Mouse (Mus musculus): ENCODE data around the gene Ly75.

DNA sequence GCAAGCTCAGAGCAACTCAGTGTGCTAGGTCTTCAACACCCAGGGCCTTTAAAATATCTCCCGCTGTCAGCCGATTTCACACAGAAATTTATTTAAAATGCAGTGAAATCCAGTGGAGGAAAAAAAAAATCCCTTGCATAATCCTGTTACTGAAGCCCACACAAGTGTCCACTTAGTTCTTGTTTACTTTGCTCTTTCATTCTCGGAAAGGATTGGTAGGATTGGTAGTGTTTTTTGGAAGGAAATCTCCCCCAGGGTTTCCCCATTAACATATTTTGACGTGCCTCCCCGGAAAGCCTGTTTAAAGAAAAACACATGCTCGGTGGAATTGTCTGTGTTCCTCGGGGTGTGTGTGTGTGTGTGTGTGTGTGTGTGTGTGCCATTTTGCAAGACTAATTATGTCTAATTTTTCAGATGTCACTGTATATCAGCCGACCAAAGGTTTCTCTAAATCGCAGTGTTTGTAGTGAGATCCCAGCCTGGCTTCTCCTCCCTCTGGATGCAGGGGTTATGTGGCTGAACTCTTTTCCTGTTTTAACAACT, 99.8 kb downstream of the Ly75 start:
- TF ChIP-seq CTCF (conservative IDR thresholded peaks at IDR 0.05; ENCODE audit: insufficient read depth, insufficient read length, low read depth, low read length) (no peak), POLR2A (IDR thresholded peaks at IDR 0.05; ENCODE audit: low read depth, low read length) (no peak)

Measured in kidney, adult 2 months (tissue).